Mouse (Mus musculus) midbrain, embryonic 11.5 days (tissue): ENCODE results near the gene Srpr. TPM values are rescaled to one million over a fixed set of nuclear protein-coding genes. Genes with fewer than 3 reads are reported as not detected.

Experiments used
- ATAC-seq: fragments of 200-750 bp; cut with Nextera tagmentation; 2 replicates; pipeline ENCODE4 v1.8.0; 2017; ENCODE audit warnings: moderate TSS enrichment, moderate library complexity; ENCODE audit not compliant: low FRiP score
- DNase-seq: peaks from one replicate; pipeline ENCODE4 v3.0.0; 2015; ENCODE audit warnings: low spot score; ENCODE audit errors: missing footprints
- H3K27ac ChIP-seq: fragments of 300-500 bp; sonication (generic); 2 replicates; pipeline ENCODE4 v1.5.1; 2014; ENCODE audit warnings: low read depth, low read length
- H3K27me3 ChIP-seq: fragments of 300-500 bp; sonication (generic); 2 replicates; pipeline ENCODE4 v1.6.1; 2014; ENCODE audit warnings: mild to moderate bottlenecking, low read length, moderate library complexity, mixed read lengths; ENCODE audit not compliant: control insufficient read depth, insufficient read depth
- H3K36me3 ChIP-seq: fragments of 300-500 bp; sonication (generic); 2 replicates; pipeline ENCODE4 v1.6.1; 2014; ENCODE audit warnings: mild to moderate bottlenecking, low read length, moderate library complexity, mixed read lengths; ENCODE audit not compliant: control insufficient read depth, insufficient read depth
- H3K4me1 ChIP-seq: fragments of 300-500 bp; sonication (generic); 2 replicates; pipeline ENCODE4 v1.6.1; 2014; ENCODE audit warnings: low read length; ENCODE audit not compliant: control insufficient read depth, insufficient read depth
- H3K4me2 ChIP-seq: fragments of 300-500 bp; sonication (generic); 2 replicates; pipeline ENCODE4 v1.6.1; 2014; ENCODE audit warnings: mild to moderate bottlenecking, moderate library complexity
- H3K4me3 ChIP-seq: fragments of 300-500 bp; sonication (generic); 2 replicates; pipeline ENCODE4 v1.5.1; 2014; ENCODE audit warnings: low read depth, low read length
- H3K9ac ChIP-seq: fragments of 300-500 bp; sonication (generic); 2 replicates; pipeline ENCODE4 v1.6.1; 2014; ENCODE audit warnings: low read length
- H3K9me3 ChIP-seq: fragments of 300-500 bp; sonication (generic); 2 replicates; pipeline ENCODE4 v1.6.1; 2016; ENCODE audit warnings: low read length; ENCODE audit not compliant: control insufficient read depth
- WGBS: fragments of 180-500 bp; shearing (Covaris S2); extraction: QIAGEN DNeasy Blood & Tissue Kit; methylation state at CpG from one replicate; pipeline ENCODE4 v1.1.7; 2014; 5-methylcytosine and 5-hydroxymethylcytosine counted together
- polyA plus RNA-seq: library from polyadenylated mRNA; unstranded; fragments of >200 nt; fragmentation: Nextera tagmentation; extraction: Ambion mirVana; gene quantifications from 2 replicates; pipeline ENCODE4 v1.2.1, GENCODE M21; 2014

The Srpr gene
- polyA plus RNA-seq, 1 experiment from 2014 or later, result 95.7 TPM

DNA sequence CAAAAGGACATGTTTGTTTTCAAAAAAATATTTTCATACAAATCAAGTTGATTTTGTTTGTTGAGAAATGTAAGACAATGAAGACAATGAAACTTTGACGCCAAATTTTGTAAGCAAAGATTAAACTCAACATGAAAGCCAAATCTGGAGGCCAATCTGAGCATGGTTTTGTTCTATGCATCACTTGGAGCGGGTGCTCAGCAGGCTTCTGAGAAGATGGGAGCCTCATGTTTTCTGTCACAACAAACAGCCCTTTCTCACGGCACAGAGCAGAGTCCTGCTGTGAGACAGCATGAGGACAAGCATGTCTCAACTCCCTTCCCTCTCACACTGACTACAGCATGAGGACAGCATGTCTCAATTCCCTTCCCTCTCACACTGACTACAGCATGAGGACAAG, 36.0 kb downstream of the Srpr start:
- no peak overlapping the region for H3K4me2 ChIP-seq
- DNase-seq (no peak), ATAC-seq (no peak)
- H3K9me3 ChIP-seq, result no peaks in the 10 kb centered on the region
- 57% methylated on average over 3 of the region's 3 CpGs for WGBS
- no peak overlapping the region for H3K9ac ChIP-seq
- H3K27ac ChIP-seq, result no peak overlapping the region
- H3K27me3 ChIP-seq, result no peaks in the 10 kb centered on the region
- H3K4me1 ChIP-seq, result no peaks in the 10 kb centered on the region
- no peak overlapping the region for H3K4me3 ChIP-seq
- no peaks in the 10 kb centered on the region for H3K36me3 ChIP-seq

DNA sequence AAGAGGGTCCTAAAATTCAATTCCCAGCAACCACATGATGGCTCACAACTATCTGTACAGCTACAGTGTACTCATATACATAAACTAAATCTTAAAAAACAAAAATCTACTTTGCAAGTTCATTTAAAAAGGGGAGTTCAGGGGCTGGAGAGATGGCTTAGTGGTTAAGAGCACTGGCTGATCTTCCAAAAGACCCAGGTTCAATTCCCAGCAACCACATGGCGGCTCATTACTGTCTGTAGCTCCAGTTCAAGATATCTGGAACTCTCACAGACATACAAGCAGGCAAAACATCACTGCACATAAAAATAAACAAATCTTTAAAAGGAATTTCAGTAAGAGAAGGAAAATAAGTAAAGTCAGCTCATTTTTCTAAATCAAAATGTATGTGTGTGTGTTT, 38.4 kb downstream of the Srpr start:
- Histone ChIP-seq H3K27ac (no peak overlapping the region), H3K4me3 (no peak overlapping the region), H3K9ac (no peak overlapping the region), H3K36me3 (no peaks in the 10 kb centered on the region), H3K4me1 (no peaks in the 10 kb centered on the region), H3K4me2 (no peak overlapping the region), H3K27me3 (no peaks in the 10 kb centered on the region), H3K9me3 (no peaks in the 10 kb centered on the region)
- 91% methylated on average over 1 of the region's 1 CpGs for WGBS
- DNase-seq (peak; percentile 80), ATAC-seq (no peak)

DNA sequence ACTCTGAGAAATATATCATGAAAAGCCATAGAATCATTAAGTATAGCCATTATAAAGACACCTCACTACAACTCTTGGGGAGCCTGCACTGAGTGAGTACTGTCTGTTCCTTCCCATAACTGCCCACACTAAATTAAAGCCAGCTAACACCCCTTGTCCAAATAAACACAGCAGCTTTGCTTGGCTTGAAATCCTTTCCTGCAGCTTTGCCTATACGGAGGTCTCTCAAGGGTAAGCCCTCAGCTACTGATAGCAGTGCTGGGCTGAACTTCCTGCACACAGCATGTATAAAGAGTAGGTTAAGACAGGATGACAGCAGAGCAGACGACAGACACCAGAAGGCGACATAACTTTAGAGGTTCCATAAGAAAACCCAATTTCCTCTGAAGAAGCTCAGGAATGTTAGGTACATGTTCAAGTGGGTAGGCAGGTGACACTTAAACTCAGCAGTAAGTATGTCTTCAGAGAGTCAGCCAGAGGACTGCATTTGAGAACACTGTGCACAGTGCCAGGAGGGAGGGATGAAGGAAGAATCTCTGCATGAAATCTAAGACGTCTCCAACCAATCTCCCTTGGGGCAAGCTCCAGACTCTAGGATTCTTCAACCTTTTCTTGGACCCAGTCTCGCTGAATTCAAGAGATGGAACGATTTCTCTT, 39.1 kb downstream of the Srpr start:
- peak; percentile 10 for DNase-seq
- 84% methylated on average over 6 of the region's 6 CpGs for WGBS

DNA sequence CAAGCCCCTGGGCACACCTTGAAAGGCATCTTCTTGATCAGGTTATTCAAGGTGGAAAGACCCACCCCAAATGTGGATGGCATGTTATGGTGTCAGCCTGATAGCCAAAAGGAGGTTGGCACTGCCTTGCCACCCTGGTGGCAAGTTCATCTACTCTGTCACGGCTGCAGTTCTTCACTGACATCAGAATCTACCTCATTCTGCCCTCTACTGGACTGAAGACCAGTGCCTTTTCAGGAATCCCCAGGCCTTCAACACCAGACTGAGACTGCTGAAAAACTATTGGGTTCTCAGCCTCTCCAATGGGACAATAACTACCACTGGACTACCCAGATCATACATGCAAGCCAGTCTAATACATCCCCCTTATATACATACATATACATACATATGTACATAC, 39.8 kb downstream of the Srpr start:
- H3K36me3 ChIP-seq, result no peaks in the 10 kb centered on the region
- WGBS, result 77% methylated on average over 1 of the region's 1 CpGs
- H3K27ac ChIP-seq, result no peak overlapping the region
- H3K4me3 ChIP-seq, result no peak overlapping the region
- no peak for ATAC-seq
- H3K4me2 ChIP-seq, result no peak overlapping the region
- H3K9ac ChIP-seq, result no peak overlapping the region
- H3K4me1 ChIP-seq, result no peaks in the 10 kb centered on the region
- no peaks in the 10 kb centered on the region for H3K9me3 ChIP-seq
- H3K27me3 ChIP-seq, result no peaks in the 10 kb centered on the region
- peak; percentile 47 for DNase-seq

More for the DNA sequence above, 39.1 kb downstream of the Srpr start:
- Histone ChIP-seq H3K9me3 (no peaks in the 10 kb centered on the region), H3K27ac (no peak overlapping the region), H3K4me3 (no peak overlapping the region), H3K4me1 (no peaks in the 10 kb centered on the region), H3K9ac (no peak overlapping the region), H3K27me3 (no peaks in the 10 kb centered on the region), H3K36me3 (no peaks in the 10 kb centered on the region), H3K4me2 (no peak overlapping the region)
- no peak for ATAC-seq

DNA sequence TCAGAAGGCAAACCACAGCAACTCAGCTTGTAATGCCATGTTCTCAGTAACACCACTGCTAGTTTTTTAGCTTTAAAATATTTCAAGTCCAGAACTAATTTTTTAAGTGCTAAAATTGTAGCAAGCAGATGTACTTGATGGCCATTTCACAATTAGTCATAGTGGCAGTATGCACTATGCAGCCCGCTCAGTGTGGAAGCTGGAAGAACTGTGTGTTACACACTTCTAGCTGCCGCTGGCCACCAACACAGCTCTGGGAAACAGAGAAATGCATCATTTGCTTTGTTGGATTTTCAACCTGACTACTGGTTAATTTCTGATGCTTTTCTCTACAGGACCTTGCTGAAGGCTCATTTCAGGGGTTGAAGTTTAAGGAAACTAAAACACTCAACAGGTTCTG, 47.4 kb downstream of the Srpr start:
- no peaks in the 10 kb centered on the region for H3K4me1 ChIP-seq
- no peaks in the 10 kb centered on the region for H3K36me3 ChIP-seq
- ATAC-seq, result no peak
- WGBS, result 95% methylated on average over 2 of the region's 2 CpGs
- DNase-seq, result peak; percentile 72
- no peak overlapping the region for H3K4me2 ChIP-seq
- H3K27me3 ChIP-seq, result no peaks in the 10 kb centered on the region
- H3K27ac ChIP-seq, result no peak overlapping the region
- H3K9me3 ChIP-seq, result no peaks in the 10 kb centered on the region
- H3K4me3 ChIP-seq, result no peak overlapping the region
- H3K9ac ChIP-seq, result no peak overlapping the region

DNA sequence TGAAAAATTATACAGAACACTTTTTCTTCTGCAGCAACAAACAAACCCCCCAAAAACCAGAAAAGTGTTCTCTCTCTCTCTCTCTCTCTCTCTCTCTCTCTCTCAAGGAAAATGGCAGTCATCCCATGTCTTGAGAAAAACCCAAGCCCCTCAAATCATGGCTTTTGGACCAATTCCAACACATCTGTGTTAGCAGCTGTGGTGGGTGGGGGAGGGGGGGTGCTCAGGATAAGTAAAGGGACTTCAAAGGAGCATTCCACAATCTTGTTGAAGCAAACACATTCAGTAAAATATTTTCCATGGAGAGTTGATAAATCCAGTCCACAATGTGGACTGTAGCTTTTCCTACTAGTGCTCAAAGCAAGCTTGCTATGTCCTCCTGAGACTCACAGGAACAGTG, 49.5 kb downstream of the Srpr start:
- Histone ChIP-seq H3K27ac (no peak overlapping the region), H3K4me3 (no peak overlapping the region), H3K9me3 (no peaks in the 10 kb centered on the region), H3K36me3 (no peaks in the 10 kb centered on the region), H3K27me3 (no peaks in the 10 kb centered on the region), H3K4me1 (no peaks in the 10 kb centered on the region), H3K4me2 (no peak overlapping the region), H3K9ac (no peak overlapping the region)
- DNase-seq, result no peak
- ATAC-seq, result no peak

DNA sequence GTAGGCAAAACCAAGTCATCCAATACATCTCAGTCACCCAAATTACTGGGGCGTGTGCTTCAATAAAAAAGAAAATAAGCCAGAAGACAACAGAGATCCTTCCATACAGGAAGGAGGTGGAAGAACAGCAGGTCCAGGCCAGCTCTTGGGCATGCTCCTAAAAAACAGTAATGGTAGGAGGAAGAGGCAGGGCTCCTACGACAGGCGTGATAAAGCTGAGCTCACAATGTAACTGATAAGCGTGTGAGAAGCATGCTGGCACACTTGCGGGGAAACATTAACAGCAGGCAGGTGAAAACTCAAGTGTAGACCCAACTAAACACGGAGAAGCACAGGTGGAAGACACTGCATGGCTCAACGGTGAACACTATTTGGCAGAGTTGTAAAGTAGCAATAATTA, 57.4 kb downstream of the Srpr start:
- no peak for ATAC-seq
- Histone ChIP-seq H3K4me1 (no peaks in the 10 kb centered on the region), H3K27me3 (no peaks in the 10 kb centered on the region), H3K36me3 (no peaks in the 10 kb centered on the region; the same call in 1 of the 2 replicates), H3K4me2 (no peak overlapping the region), H3K4me3 (no peak overlapping the region), H3K9me3 (no peaks in the 10 kb centered on the region), H3K27ac (no peak overlapping the region), H3K9ac (no peak overlapping the region)
- 97% methylated on average over 7 of the region's 7 CpGs for WGBS
- peak; percentile 8 for DNase-seq

DNA sequence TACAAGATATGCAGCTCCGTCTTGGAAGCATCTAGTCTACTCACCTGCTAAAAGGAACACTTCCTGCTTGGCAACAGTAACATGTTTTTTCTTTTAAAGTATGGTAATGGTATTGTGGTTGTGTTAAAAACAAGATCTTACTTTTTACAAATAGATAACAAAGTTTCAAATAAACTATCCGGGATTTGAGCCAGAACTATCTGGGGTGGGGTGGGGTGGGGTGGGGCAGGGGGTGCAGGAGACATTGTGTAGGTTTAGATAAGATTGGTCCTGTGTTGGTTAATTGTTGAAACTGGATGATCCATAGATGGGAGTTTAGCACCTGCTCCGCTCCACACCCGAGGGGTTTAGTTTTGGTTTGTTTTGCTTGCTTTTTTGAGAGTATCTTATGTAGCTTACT, 62.4 kb downstream of the Srpr start:
- no peak overlapping the region for H3K4me3 ChIP-seq
- no peak overlapping the region for H3K9ac ChIP-seq
- H3K9me3 ChIP-seq, result no peaks in the 10 kb centered on the region
- no peaks in the 10 kb centered on the region; the same call in 1 of the 2 replicates for H3K36me3 ChIP-seq
- ATAC-seq (no peak), DNase-seq (peak; percentile 41)
- no peaks in the 10 kb centered on the region for H3K27me3 ChIP-seq
- no peak overlapping the region for H3K4me2 ChIP-seq
- no peak overlapping the region for H3K27ac ChIP-seq
- H3K4me1 ChIP-seq, result peaks cover 6% of the 10 kb centered on the region; the same call in 1 of the 2 replicates
- WGBS, result 89% methylated on average over 4 of the region's 4 CpGs

DNA sequence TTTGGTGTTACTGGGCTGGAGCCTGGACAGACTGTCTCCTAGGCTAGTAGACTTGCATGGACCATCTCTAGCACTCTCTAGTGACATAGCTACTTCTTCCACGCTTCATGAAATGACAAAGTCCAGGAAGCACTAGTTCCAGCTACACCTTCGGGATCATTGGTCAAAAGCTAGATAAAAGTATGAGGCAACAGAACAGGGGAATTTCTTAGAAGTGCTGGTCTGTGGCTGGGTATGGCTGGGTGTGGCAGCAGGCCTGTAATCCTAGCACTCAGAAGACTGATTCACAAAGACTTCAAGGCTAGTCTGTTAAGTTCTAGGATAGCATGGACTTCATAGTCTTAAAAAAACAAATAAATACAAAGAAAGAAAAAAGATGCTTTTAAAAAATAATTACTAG, 63.5 kb downstream of the Srpr start:
- H3K27ac ChIP-seq, result no peak overlapping the region
- H3K4me1 ChIP-seq, result peaks cover 9% of the 10 kb centered on the region
- H3K4me3 ChIP-seq, result no peak overlapping the region
- no peak overlapping the region for H3K4me2 ChIP-seq
- no peaks in the 10 kb centered on the region; the same call in 1 of the 2 replicates for H3K36me3 ChIP-seq
- H3K9ac ChIP-seq, result no peak overlapping the region
- H3K9me3 ChIP-seq, result no peaks in the 10 kb centered on the region
- DNase-seq, result peak; percentile 0
- no peaks in the 10 kb centered on the region for H3K27me3 ChIP-seq
- 92% methylated on average over 2 of the region's 2 CpGs for WGBS
- ATAC-seq, result no peak
